Mouse (Mus musculus) testis, adult 2 months (tissue): ENCODE measurements around the gene Actg2.

Source experiments
- CTCF ChIP-seq: fragments of 200-500 bp; IDR thresholded peaks from 2 replicates; pipeline ENCODE4 v1.5.1; 2012; ENCODE audit warnings: low read depth, mild to moderate bottlenecking, inconsistent platforms, low read length, moderate library complexity; ENCODE audit not compliant: control insufficient read depth, insufficient read depth, insufficient replicate concordance
- POLR2A ChIP-seq: fragments of 200-500 bp; IDR thresholded peaks from 2 replicates; pipeline ENCODE4 v1.6.1; 2012; ENCODE audit warnings: low read depth, mild to moderate bottlenecking, inconsistent platforms, low read length, moderate library complexity; ENCODE audit not compliant: control insufficient read depth

GRCm38 (mm10) chr6:83506258-83507167 is 29.6 kb downstream of the Actg2 start, which contains the start of gene Dguok:
- TF ChIP-seq POLR2A (peak; percentile 93), CTCF (no peak)
